Mouse (Mus musculus) gastrocnemius, adult 18-20 months (tissue): ENCODE measurements around the gene Olfr1423. TPM values are rescaled to one million over a fixed set of nuclear protein-coding genes. Genes with fewer than 3 reads are reported as not detected.
"Not testable (repeated sequence)": the region's sequence is repeated elsewhere in the genome, so short reads cannot be mapped to it uniquely, and the experiment has no call there.

Source experiments
- DNase-seq: peaks from one replicate; pipeline ENCODE4 v3.0.0; 2021; ENCODE audit warnings: low spot score
- long read RNA-seq, 2 experiments: library from polyadenylated mRNA; stranded (forward); transcript quantifications; one replicate each; pipeline ENCODE4 v2.0.0; 2021
- total RNA-seq, 2 experiments: library from RNA; stranded (reverse); gene quantifications; 2 replicates each; pipeline ENCODE4 v1.2.3; 2021

Olfr1423 gene
- total RNA-seq, result not detected
- long read RNA-seq, experiment 1, result 0 reads
- long read RNA-seq, experiment 2, result 0 reads

DNA sequence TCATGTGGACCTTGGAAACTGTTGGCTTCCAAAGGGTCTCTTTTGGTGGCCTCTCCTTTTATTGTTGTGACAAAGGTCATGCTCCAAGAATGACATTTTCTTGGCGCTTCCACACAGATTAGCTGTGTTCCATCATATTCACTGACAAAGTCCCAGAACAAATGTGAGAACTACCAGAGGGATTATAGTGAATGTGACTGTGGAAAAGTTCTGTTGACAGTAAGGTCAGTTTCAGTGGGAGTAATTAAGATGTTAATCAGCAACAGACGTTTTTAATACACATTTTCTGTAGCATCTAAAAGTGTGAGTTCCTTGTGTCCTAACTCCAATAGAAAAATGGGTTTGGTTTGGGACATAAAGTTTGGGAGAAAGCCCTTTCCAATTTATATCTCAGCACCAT, at the start of gene Olfr1423:
Gene Olfr1423, minus strand, starts transcription at position 101 of the 400 bp plus-strand sequence.
- DNase-seq, result no peak

DNA sequence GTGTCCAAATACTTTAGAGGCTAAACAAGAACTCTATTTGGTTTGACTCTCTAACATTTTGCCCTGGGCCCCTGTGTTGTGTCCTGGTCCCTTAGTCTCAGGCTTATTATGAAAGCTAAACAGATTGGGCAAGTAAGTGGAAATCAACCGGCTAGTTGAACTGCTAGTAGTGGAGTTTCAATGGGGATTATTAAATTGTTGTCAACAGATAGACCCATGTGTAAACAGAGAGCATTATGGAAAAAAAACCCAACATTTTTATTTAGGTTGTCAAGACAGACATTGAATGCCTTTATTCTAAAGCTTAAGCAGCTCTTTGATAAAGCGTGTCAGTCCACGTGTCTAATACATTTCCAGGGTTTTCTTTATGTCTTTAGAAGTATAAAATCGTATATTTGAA, 36.5 kb upstream of the Olfr1423 start, which contains the start of gene Olfr1425:
Gene Olfr1425, minus strand, starts transcription at position 101 of the 400 bp plus-strand sequence.
- not testable (repeated sequence) for DNase-seq

DNA sequence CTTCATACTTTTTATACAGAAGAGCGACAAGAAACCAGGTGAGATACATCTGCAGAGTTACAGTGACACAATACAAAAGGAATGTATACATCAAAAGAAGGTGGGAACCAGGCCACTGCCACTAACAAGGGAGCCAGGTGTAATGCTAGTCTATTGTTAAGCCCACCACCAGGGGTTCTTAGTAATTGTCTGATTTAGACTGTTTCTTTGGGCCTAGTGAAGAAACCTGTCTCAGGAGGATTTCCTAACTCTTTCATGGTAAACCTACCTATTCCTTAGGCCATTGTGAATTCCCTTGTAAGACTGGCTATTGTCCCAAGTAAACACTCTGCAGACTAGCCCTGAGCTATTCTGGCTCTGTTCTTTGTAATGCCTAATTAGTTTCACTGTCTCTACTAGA, 28.4 kb upstream of the Olfr1423 start:
- not testable (repeated sequence) for DNase-seq

DNA sequence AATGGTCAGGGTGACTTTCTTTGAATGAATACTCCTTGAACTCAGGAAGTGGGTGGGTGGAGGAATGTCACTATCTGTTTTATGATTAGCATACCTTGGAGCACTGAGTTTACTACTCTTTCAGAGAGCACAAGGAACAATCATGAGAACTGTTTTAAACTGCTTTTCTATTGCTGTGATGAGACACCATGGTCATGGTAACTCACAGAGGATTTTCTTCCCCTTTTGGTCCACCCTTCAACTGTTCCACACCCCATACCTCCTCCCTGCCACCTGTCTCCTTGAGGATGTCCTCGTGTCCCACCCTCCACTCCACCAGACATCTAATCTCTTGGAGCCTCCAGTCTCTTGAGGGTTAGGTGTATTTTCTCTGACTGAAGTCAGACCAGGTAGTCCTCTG, 26.7 kb upstream of the Olfr1423 start:
- not testable (repeated sequence) for DNase-seq

DNA sequence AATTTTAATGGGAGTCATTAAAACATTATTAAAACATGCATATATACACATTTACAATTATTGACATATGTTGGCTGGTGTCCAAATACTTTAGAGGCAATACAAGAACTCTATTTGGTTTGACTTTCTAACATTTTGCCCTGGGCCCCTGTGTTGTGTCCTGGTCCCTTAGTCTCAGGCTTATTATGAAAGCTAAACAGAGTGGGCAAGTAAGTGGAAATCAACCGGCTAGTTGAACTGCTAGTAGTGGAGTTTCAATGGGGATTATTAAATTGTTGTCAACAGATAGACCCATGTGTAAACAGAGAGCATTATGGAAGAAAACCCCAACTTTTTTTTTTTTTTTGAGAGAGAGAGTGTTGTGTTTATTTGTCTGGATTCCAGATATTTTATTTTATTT, 21.5 kb upstream of the Olfr1423 start, which contains the start of gene Olfr1424:
Gene Olfr1424, minus strand, starts transcription at position 101 of the 400 bp plus-strand sequence.
- not testable (repeated sequence) for DNase-seq

DNA sequence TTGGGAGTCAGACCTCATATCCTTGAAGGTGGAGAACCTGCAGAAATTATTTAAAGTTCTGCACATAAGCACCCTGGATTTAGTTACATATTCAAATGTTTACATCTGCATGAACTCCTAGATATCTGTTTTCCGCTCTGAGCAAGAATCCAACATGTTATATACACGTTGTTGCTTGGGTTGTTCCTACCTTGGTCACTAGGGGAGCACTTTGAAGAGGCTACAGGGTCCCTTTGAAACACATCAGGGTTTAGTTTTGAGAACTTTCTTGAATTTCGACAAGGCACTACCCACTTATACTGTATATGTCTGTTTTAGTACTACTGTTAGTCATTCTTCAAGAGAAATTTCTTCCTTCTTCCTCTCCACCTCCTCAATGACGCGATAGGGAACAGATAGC, 2.0 kb upstream of the Olfr1423 start:
- no peak for DNase-seq

DNA sequence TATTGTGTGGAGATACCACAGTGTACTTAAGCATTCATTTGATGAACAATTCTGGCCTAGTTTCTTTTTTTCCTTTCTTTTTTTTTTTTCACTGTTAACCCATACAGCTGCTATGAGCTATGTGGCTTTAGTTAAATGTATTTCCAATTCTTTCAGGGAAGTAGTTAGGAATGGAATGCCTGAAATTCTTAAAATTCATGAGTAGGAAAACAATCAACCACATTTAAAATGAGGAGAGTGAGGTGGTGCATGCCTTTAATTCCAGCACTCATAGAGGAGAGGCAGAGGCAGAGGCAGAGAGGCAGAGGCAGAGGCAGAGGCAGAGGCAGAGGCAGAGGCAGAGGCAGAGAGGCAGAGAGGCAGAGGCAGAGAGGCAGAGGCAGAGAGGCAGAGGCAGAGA, 3.4 kb downstream of the Olfr1423 start:
- DNase-seq, result no peak

DNA sequence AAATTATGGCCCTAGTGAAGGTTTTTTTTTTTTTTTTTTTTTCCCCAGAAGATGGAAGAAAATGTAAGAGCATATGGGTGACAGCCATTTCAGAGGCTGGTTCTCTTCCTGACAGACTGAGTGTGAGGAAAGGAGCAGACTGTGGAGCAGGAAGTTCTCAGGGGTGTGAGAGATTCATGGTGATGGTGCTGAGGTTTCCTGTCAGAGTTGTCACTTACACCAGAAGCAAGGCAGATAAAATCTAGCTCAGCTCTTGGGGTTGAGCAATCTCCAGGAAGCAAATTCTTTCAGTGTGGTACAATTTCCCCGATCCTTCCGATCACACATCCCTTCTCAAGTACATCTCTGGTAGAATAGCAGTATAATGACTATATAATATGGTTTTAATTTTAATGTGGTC, 14.5 kb downstream of the Olfr1423 start:
- DNase-seq, result no peak

DNA sequence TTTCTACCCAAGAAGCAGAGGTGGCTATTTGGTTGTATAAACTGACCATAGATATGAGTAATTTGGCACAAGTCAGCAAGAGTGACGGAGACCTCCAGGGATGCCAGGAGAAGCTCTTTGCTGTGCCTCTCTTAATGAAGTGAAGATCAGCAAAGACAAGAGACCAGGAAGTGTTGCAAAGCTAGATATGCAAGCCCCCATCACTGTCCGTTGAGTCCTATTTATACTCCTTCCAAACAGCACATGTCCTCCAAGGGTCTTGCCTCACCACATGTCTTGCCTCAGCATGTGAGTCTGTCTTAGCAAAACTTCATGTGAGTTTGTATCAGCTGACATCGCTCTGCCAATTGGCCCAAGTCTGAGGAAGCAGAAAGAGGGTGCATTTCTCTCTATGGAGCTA, 15.8 kb downstream of the Olfr1423 start:
- no peak for DNase-seq

DNA sequence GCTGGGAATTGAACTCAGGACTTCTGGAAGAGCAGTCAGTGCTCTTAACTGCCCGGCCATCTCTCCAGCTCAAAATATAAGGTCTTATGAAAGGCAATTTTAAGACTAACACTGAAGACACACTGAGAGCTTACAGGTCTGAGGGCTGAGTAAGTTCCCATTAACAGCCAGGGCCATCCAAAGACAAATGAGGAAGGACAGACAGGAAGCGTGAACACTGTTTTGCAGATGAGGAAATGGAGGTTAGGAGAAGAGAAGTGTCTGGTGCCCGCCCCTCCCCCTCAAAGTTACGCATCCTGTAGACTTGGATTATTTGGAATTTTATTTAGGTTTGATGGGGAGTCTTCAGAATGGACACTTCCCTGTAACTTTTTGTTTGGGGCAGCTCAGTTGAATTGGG, 17.0 kb downstream of the Olfr1423 start:
- DNase-seq, result no peak

DNA sequence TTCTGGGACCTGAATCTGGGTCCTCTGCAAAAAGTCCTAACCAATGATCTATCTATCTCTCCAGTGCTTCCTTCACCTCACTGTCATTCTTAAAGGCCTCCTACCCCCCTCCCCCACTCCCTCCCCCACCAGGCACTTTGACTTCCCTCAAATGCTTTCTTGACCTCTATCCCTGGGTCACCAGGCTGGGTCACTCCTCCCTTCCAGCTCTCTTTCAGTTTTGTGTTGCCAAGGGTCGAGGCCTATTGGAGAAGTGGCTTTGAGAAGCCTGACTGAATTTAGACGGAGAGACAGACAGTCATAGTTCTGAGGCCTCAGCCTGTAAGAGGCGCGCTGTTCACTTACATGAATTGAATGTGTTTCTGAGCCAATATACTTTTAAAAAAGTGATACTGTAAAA, 24.9 kb downstream of the Olfr1423 start:
- DNase-seq, result no peak

DNA sequence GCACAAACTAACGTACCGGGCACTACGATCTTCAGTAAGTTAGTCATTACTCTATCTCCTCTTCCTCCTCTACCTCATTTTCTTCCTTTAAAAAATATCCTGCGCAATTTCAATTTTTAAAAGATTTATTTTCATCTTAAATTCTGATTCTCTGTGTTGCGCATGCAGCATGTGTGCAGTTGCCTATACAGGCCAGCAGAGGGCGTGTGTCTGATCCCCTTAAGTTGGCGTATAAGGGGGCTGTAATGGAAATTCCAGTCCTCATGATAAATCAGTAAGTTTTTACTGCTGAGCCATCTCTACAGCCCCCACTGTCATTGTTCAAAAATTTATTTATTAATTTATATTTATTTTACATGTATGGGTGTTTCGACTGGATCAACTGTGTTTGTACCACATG, 25.4 kb downstream of the Olfr1423 start:
- no peak for DNase-seq

DNA sequence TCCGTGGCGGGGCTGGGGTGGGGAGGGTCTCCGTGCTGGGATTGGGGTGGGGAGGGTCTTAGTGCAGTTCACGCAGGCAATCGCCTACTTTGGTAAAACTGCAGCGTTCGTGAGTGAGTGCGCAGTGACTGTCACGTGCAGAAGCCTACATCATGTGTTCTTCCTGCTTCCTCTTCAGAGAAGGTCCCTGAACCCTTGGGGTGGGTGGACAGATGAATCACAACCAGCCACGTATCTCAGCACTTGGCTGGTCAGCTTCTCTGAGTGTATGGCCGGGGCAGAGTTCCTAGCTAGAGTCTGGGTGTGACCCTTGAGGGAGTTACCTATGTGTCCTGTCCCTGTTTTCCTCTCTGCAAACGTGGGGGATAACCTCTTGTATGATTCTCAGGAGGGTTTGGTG, 27.9 kb downstream of the Olfr1423 start:
- peak; percentile 56 for DNase-seq

DNA sequence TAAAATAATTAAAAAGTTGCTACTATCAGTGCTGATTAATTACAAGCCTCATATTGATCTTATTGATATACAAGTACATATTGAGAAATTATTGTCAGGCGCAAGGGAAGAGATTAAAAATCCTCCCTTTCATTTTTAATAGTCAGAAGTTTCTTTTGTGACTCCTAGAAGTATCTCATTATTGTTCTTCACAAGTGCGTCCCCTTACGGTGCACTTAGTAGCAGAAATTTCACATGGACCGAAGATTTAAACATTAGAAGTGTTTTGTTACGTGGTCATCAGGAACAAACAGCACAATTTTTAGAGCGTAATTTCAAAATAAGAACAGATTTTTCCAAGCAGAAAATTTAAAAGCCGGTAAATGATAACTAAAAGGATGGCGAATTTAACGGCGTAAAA, 28.5 kb downstream of the Olfr1423 start:
- no peak for DNase-seq

DNA sequence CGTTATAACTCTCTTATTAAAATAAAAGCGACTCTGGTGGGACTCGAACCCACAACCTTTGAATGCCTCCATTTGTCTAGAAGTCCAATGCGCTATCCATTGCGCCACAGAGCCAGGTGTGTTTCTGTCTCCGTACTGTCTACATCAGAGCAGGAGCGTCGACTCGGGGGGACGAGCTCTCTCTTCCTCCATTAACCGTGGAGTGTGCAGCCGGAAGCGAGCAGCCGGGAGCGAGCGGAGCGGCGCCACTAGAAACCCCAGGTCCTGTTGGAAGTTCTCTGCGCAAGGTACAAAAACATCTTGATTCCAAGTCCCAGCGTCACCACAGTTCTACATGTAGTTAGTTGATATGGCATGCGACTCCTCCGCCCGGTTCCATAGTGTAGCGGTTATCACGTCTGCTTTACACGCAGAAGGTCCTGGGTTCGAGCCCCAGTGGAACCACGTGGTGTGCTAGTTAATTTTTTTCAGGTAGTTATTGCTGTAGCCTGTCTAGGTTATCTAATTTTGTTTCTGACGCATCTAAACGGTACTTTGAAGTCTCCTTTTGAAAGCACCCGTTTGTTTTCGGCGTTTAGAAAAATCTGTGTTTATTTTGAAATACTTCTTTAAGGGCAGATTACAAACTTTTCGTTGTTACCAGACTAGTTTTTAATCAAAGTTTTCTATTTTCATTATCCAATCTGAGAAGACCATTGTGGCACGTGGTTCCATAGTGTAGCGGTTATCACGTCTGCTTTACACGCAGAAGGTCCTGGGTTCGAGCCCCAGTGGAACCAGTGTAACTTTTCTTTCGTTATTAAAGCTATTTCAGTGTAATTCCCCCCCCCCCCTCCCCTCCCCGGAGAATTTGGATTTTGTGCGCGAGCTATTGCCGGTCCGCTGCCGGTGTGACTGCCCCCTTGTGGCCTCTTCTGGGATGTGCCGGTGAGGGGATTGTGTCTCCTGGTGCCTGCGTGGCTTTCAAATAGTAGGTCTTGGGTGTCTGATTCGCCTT, 29.3 kb downstream of the Olfr1423 start:
- DNase-seq, result peak; percentile 93

DNA sequence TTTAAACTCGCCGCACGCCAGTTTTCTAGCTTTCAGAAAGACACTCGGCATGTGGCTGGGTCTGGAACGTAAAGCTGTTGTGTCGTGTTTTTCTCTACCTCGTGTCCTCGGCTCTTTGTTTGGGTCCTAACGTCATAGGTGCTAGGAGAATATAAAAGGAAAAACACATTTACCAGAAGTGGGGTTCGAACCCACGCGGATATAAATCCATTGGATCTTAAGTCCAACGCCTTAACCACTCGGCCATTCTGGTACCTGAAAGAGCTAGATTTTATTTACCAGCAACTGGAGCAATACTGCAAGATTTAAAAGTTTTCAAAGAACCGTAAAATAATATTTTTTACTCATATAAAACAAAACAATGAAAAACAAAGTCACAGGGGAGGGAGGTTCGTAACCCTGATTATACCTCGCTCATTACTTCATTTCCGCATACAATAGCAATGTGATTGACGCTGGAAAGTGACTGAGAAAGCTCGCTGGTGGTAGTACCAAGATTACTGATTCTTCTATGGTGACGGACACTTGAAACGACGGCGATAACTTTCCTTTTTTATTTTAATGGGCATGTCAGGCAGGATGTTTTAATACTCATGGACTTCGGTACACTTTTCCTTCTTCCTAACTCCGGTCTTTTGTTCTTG, 30.1 kb downstream of the Olfr1423 start:
- peak; percentile 79 for DNase-seq

DNA sequence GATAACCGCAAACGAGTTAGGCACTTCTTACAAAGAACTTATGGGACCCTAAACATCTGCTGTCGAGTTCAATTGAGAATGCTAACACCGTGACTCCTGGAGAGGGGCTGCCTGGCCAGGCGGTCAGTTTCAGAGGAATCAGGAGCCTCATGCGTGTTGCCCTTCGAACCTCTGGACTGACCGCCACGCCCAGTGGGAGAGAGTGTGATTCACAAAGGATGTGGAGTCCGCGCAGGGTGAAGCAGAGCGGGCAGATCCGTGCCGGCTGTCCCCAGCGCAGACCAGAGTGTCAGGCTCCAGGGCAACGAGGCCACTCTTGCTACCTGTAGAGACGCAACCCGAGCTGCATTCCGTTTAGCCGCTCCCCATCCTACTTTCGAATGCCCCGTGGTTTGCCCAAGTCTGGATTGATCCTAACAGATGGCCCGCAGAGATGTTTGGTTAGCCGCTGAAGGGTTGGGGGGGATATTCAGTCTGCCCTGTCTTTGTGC, 30.8 kb downstream of the Olfr1423 start:
- peak; percentile 63 for DNase-seq

DNA sequence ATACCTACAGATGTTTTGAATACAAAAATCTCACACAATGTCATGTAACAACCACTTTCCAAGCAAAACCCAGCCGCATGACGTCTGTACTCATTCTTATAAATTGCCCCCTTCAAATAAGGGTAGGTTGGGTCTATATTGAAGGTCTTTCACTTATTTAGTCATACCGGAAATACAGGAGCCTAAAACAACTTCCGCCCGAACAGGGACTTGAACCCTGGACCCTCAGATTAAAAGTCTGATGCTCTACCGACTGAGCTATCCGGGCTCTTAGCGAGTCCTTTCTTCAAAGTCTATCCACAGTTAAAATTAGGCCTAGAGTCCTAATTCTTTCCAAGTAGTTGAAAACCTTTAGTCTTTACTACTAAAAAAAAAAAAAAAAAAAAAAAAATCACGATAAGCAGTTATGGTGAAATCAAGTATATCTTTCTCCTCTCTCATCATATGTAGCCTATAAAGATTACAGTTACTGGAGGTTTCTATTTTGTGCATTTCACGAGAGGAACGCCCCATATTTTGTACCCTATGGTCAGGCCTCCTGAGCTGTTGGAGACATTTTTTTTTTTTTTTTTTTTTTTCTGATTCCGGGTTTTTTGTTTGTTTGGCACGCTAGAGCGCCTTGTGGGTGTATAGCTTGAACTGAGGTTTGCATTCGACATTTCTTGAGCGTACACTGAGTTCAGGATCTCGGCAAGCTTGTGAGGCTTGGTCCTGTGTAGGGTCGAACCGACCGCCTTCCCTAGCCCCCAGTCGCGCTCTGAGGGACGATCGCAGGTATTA, 31.4 kb downstream of the Olfr1423 start:
- peak; percentile 82 for DNase-seq

DNA sequence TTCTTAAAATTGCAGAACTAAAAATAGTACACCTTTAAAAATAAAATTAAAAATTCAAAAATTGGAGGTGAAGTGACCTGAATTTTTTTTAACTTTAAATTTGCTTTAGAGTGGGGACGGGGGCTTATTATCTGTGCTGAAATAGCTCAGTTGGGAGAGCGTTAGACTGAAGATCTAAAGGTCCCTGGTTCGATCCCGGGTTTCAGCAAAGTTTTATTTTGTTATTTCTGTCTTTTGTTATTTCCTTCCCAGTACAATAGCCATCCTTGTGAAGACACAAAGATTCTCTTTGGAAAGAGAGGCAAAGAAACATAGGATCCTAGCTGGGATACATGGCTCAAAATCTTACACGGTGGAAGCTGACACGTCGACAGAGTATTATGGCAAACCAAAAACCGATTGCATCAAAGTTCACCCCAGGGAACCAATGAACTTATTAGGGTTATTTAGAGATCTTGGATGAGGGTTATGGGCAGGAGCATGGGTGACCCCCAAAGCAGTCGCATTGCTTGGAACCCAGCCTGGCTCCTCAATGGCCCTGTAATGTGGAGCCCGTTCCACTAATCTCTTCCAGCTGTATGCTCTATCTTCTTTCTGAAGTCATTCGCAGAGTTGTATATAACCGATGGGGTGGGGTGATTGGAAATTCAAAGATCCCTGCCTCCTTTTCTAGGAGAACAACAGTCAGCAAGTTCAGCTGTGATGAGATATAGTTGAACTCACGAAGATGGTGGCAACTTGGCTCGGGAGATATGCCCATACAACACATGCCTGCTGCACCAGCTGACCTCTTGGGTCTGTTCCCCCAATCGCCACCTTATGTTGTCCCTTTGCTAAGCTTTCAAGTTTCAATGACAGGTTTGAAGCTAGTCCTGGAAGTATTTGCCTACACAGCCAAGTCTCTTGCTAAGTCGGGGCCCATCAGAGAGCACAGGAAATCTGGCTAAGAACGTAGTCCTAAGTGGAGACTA, 32.4 kb downstream of the Olfr1423 start:
- DNase-seq, result no peak
